In the genomic region with DNA sequence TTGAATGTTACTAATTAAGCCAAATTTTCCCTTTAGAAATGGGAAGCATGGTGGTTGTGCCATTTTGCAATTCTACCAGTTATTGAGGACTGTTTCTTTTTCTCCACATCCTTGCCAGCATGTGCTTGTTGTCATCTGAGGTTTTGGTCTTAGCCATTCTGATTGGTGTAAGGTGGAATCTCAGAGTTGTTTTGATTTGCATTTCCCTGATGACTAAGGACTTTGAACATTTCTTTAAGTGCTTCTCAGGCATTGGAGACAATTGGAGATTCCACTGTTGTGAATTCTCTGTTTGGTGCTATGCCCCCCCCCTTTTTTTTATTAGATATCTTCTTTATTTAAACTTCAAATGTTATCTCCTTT, we compare ENCODE assay signal across 33 mouse cellular contexts. TPM values are rescaled to one million over a fixed set of nuclear protein-coding genes. Genes with fewer than 3 reads are reported as not detected.
"Had no signal": no experiment of that assay in that cellular context is flagged by ENCODE, and none has a peak within 500 bp of the region (broad histone marks: within the 10 kb centered on the region; RNA-seq: fewer than 3 reads in every experiment).

No protein-coding gene starts in this region.

RNA-seq across cellular contexts. Expression of a gene that starts 21.6 kb away (rescaled TPM):
- total RNA-seq: gastrocnemius, postnatal 36 days; layer of hippocampus, adult 18-20 months; layer of hippocampus, adult 8-10 months; layer of hippocampus, postnatal 36 days; left cerebral cortex, adult 8-10 months; left cerebral cortex, postnatal 10 days; left cerebral cortex, postnatal 25 days had no signal

RNA-seq across cellular contexts. Expression of a gene that starts 35.4 kb away (rescaled TPM):
- total RNA-seq: gastrocnemius, adult 18-20 months; gastrocnemius, adult 8-10 months; gastrocnemius, postnatal 14 days; gastrocnemius, postnatal 36 days; heart, adult 2 months; heart, postnatal 36 days; hindbrain, postnatal 0 days; layer of hippocampus, adult 18-20 months; layer of hippocampus, postnatal 14 days; layer of hippocampus, postnatal 36 days; left cerebral cortex, adult 18-20 months; left cerebral cortex, adult 8-10 months; left cerebral cortex, postnatal 10 days; left cerebral cortex, postnatal 25 days; left cerebral cortex, postnatal 4 days had no signal
- polyA plus RNA-seq: gonadal fat pad, adult 2 months; heart, adult 2 months; heart, embryonic 11.5 days; heart, embryonic 13.5 days; heart, embryonic 15.5 days; heart, postnatal 0 days; hindbrain, embryonic 11.5 days; hindbrain, embryonic 13.5 days; hindbrain, embryonic 15.5 days; hindbrain, postnatal 0 days; intestine, embryonic 14.5 days; intestine, embryonic 16.5 days; kidney, adult 2 months; kidney, embryonic 15.5 days; kidney, postnatal 0 days; large intestine, adult 2 months; limb, embryonic 11.5 days; limb, embryonic 13.5 days; limb, embryonic 15.5 days had no signal

RNA-seq across cellular contexts. Expression of a gene that starts 53.9 kb away (rescaled TPM):
- total RNA-seq: gastrocnemius, adult 18-20 months; gastrocnemius, adult 8-10 months; gastrocnemius, postnatal 14 days; gastrocnemius, postnatal 36 days; hindbrain, postnatal 0 days; layer of hippocampus, adult 18-20 months; layer of hippocampus, adult 8-10 months; layer of hippocampus, postnatal 14 days; layer of hippocampus, postnatal 36 days; left cerebral cortex, adult 18-20 months; left cerebral cortex, adult 8-10 months; left cerebral cortex, postnatal 10 days; left cerebral cortex, postnatal 25 days; left cerebral cortex, postnatal 4 days had no signal
- polyA plus RNA-seq: heart, embryonic 13.5 days; hindbrain, embryonic 11.5 days; hindbrain, embryonic 13.5 days; hindbrain, embryonic 15.5 days; hindbrain, postnatal 0 days; intestine, embryonic 14.5 days had no signal
